Mouse (Mus musculus) embryonic facial prominence, embryonic 14.5 days (tissue): Measurements from ENCODE around the gene Lag3. TPM values are rescaled to one million over a fixed set of nuclear protein-coding genes. Genes with fewer than 3 reads are reported as not detected.

Experiments used
- ATAC-seq: fragments of 200-750 bp; cut with Nextera tagmentation; 2 replicates; pipeline ENCODE4 v1.8.0; 2017; ENCODE audit warnings: low read depth, moderate number of reproducible peaks, moderate TSS enrichment
- DNase-seq: peaks from one replicate; pipeline ENCODE4 v3.0.0-alpha.2; 2015; ENCODE audit warnings: low spot score
- H3K27ac ChIP-seq: fragments of 300-500 bp; sonication (generic); replicated peaks from 2 replicates; pipeline ENCODE4 v1.5.1; 2014; ENCODE audit warnings: low read depth, mild to moderate bottlenecking, low read length, moderate library complexity
- H3K27me3 ChIP-seq: fragments of 300-500 bp; sonication (generic); replicated peaks from 2 replicates; pipeline ENCODE4 v1.6.1; 2014; ENCODE audit warnings: low read length; ENCODE audit not compliant: control insufficient read depth, insufficient read depth
- H3K36me3 ChIP-seq: fragments of 300-500 bp; sonication (generic); 2 replicates; pipeline ENCODE4 v1.6.1; 2014; ENCODE audit warnings: low read length, mixed read lengths; ENCODE audit not compliant: control insufficient read depth, insufficient read depth
- H3K4me1 ChIP-seq: fragments of 300-500 bp; sonication (generic); 2 replicates; pipeline ENCODE4 v1.6.1; 2014; ENCODE audit warnings: antibody characterized with exemption, low read length; ENCODE audit not compliant: control insufficient read depth, insufficient read depth
- H3K4me2 ChIP-seq: fragments of 300-500 bp; sonication (generic); 2 replicates; pipeline ENCODE4 v1.6.1; 2014; ENCODE audit warnings: low read depth, mild to moderate bottlenecking, low read length, moderate library complexity, mixed read lengths
- H3K4me3 ChIP-seq: fragments of 300-500 bp; sonication (generic); 2 replicates; pipeline ENCODE4 v1.5.1; 2014; ENCODE audit warnings: low read depth, mild to moderate bottlenecking, low read length
- H3K9ac ChIP-seq: fragments of 300-500 bp; sonication (generic); 2 replicates; pipeline ENCODE4 v1.6.1; 2014; ENCODE audit warnings: low read depth, mild to moderate bottlenecking, low read length, moderate library complexity, mixed read lengths
- H3K9me3 ChIP-seq: fragments of 300-500 bp; sonication (generic); 2 replicates; pipeline ENCODE4 v1.6.1; 2016; ENCODE audit warnings: low read length; ENCODE audit not compliant: control insufficient read depth
- WGBS: fragments of 180-500 bp; shearing (Covaris S2); extraction: QIAGEN DNeasy Blood & Tissue Kit; methylation state at CpG from one replicate; pipeline ENCODE4 v1.1.7; 2014; 5-methylcytosine and 5-hydroxymethylcytosine counted together
- polyA plus RNA-seq: library from polyadenylated mRNA; unstranded; fragments of >200 nt; fragmentation: Nextera tagmentation; extraction: Ambion mirVana; gene quantifications from 2 replicates; pipeline ENCODE4 v1.2.1, GENCODE M21; 2014

Gene Lag3
- polyA plus RNA-seq, 1 experiment from 2014 or later = 2.4 TPM

GRCm38 (mm10) chr6:124930231-124930630 lies 18.7 kb upstream of the Lag3 start:
- no peaks in the 10 kb centered on the region for H3K9me3 ChIP-seq
- no peaks in the 10 kb centered on the region for H3K27me3 ChIP-seq
- ATAC-seq = no peak
- H3K36me3 ChIP-seq = peaks cover 28% of the 10 kb centered on the region
- peak overlapping the region; percentile 97 for H3K27ac ChIP-seq
- peaks cover 29% of the 10 kb centered on the region for H3K4me1 ChIP-seq
- peak overlapping the region; percentile 98 for H3K4me3 ChIP-seq
- 18% methylated on average over 1 of the region's 1 CpGs for WGBS
- peak overlapping the region; percentile 51 for H3K4me2 ChIP-seq
- DNase-seq = no peak
- peak overlapping the region; percentile 97 for H3K9ac ChIP-seq

DNA sequence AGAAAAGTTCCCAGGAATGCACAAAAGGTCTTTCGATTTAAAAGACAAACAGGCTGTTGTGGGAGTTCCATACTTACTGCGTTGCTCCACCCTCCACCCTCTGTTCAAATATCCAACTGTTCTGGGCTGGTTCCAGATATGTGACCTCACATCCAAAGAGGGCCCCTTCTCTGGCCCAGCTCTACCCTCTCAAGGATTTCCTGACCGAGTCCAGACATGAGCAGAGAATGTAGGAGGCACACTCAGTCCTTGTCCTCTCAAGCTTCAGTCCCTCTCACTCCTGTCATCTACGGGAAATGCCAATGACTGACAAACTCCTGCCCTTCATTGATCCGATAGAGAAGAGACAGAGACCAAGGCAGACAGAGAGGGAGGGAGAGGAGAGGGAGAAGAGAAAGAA lies 14.4 kb upstream of the Lag3 start:
- WGBS = 31% methylated on average over 5 of the region's 5 CpGs
- Histone ChIP-seq H3K4me1 (peaks cover 31% of the 10 kb centered on the region), H3K36me3 (no peaks in the 10 kb centered on the region), H3K4me2 (peak overlapping the region; percentile 24; the same call in 1 of the 2 replicates), H3K27me3 (no peaks in the 10 kb centered on the region), H3K27ac (peak overlapping the region; percentile 83), H3K9me3 (no peaks in the 10 kb centered on the region), H3K9ac (peak overlapping the region; percentile 25; the same call in 1 of the 2 replicates), H3K4me3 (no peak overlapping the region)
- DNase-seq (peak; percentile 78), ATAC-seq (no peak; the same call in 1 of the 2 replicates)

- Histone ChIP-seq H3K4me1 (peaks cover 35% of the 10 kb centered on the region), H3K9me3 (no peaks in the 10 kb centered on the region), H3K36me3 (no peaks in the 10 kb centered on the region), H3K4me2 (peak overlapping the region; percentile 24), H3K27me3 (no peaks in the 10 kb centered on the region), H3K27ac (peak overlapping the region; percentile 83), H3K9ac (peak overlapping the region; percentile 22; the same call in 1 of the 2 replicates), H3K4me3 (no peak overlapping the region)
- 27% methylated on average over 12 of the region's 12 CpGs for WGBS
- no peak for DNase-seq
- ATAC-seq = no peak
Measured at GRCm38 (mm10) chr6:124925173-124925793, 13.8 kb upstream of the Lag3 start.

GRCm38 (mm10) chr6:124921539-124921938 lies 10.0 kb upstream of the Lag3 start:
- Histone ChIP-seq H3K27ac (peak overlapping the region; percentile 100; the same call in 1 of the 2 replicates), H3K9ac (no peak overlapping the region)
- 62% methylated on average over 4 of the region's 4 CpGs for WGBS

GRCm38 (mm10) chr6:124920318-124921085 lies 9.0 kb upstream of the Lag3 start:
- DNase-seq (no peak), ATAC-seq (no peak)
- Histone ChIP-seq H3K9me3 (no peaks in the 10 kb centered on the region), H3K27me3 (no peaks in the 10 kb centered on the region), H3K36me3 (no peaks in the 10 kb centered on the region), H3K4me3 (peak overlapping the region; percentile 28), H3K9ac (peak overlapping the region; percentile 46), H3K4me1 (peaks cover 39% of the 10 kb centered on the region), H3K27ac (peak overlapping the region; percentile 100), H3K4me2 (peak overlapping the region; percentile 99)
- WGBS = 19% methylated on average over 9 of the region's 9 CpGs

More at GRCm38 (mm10) chr6:124921539-124921938, 10.0 kb upstream of the Lag3 start:
- ATAC-seq (no peak), DNase-seq (no peak)
- Histone ChIP-seq H3K4me2 (no peak overlapping the region), H3K4me1 (peaks cover 41% of the 10 kb centered on the region), H3K9me3 (no peaks in the 10 kb centered on the region), H3K36me3 (no peaks in the 10 kb centered on the region), H3K27me3 (no peaks in the 10 kb centered on the region), H3K4me3 (no peak overlapping the region)

DNA sequence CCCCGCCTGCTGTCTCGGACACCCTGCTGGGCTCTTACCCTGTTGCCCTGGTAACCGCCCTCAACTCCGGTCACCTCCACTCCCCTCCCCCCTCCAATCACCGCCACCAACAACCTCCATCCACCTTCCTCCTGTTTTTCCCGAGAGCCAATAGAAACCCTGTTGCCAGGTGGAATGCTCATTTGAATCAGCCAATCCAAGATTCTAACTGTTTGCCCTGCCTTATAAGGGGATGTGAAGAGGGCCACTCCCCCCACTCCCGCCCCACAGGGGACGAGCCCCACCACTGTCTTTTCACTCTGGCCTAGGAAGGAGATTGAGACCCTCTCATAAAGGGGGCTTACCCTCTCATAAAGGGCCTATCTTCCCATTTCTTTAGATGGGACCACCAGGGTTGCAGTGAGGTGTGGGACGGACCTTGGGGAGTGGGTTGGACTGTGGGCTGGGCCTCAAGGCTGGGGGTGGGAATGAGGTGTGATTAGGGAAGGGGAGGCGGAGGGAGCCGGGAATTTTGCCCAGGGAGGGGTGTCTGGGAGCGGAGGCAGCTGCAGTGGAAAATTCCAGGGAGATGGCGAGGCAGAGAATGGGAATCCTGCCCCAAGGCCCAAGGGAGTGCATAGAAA lies 8.3 kb upstream of the Lag3 start, which contains the start of gene Ptms:
TSS of gene Ptms (minus strand) at position 409 of the 623 bp plus-strand sequence.
- no peaks in the 10 kb centered on the region for H3K9me3 ChIP-seq
- peak; percentile 98 for DNase-seq
- peaks cover 2% of the 10 kb centered on the region for H3K36me3 ChIP-seq
- ATAC-seq = peak; percentile 87
- H3K27me3 ChIP-seq = no peaks in the 10 kb centered on the region
- H3K4me2 ChIP-seq = peak within 1 kb of the TSS; percentile 99
- under 1% methylated on average over 13 of the region's 13 CpGs for WGBS
- H3K9ac ChIP-seq = peak within 1 kb of the TSS; percentile 46
- peak within 1 kb of the TSS; percentile 28 for H3K4me3 ChIP-seq
- peaks cover 41% of the 10 kb centered on the region for H3K4me1 ChIP-seq
- H3K27ac ChIP-seq = peak within 1 kb of the TSS; percentile 100

- Histone ChIP-seq H3K27me3 (no peaks in the 10 kb centered on the region), H3K36me3 (peaks cover 9% of the 10 kb centered on the region), H3K4me1 (peaks cover 42% of the 10 kb centered on the region), H3K4me3 (peak overlapping the region; percentile 93), H3K27ac (peak overlapping the region; percentile 100), H3K4me2 (peak overlapping the region; percentile 99), H3K9ac (peak overlapping the region; percentile 39; the same call in 1 of the 2 replicates), H3K9me3 (no peaks in the 10 kb centered on the region)
- 23% methylated on average over 13 of the region's 14 CpGs for WGBS
- ATAC-seq (no peak), DNase-seq (no peak)
Measured at GRCm38 (mm10) chr6:124918890-124919627, 7.6 kb upstream of the Lag3 start.

DNA sequence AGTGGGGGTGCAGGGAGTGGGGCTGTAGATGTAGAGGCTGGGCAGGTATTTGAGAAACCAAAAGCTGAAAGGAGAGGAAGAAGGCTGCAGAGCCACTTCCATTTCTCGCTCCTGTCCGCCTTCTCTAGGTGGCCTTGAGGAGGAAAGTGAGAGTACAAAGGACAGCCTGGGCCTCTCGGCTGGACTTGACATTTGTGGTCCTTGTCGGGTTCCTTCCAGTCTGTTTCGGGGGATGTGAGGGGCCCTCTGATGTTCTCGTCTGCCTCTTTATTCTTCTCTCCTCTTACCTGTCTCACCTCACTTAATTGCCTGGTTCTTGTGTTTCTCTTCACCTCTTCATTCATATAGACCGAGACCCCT lies 6.8 kb upstream of the Lag3 start:
- peaks cover 17% of the 10 kb centered on the region for H3K36me3 ChIP-seq
- peak overlapping the region; percentile 99 for H3K9ac ChIP-seq
- ATAC-seq = no peak
- no peaks in the 10 kb centered on the region for H3K9me3 ChIP-seq
- peaks cover 42% of the 10 kb centered on the region for H3K4me1 ChIP-seq
- DNase-seq = no peak
- peak overlapping the region; percentile 100 for H3K27ac ChIP-seq
- 7% methylated on average over 7 of the region's 7 CpGs for WGBS
- peak overlapping the region; percentile 93 for H3K4me3 ChIP-seq
- peak overlapping the region; percentile 99 for H3K4me2 ChIP-seq
- H3K27me3 ChIP-seq = no peaks in the 10 kb centered on the region
